Mouse (Mus musculus) layer of hippocampus, adult 9-10 months (tissue): ENCODE measurements around the gene Usp25.

Experiments
- DNase-seq: peaks from one replicate; pipeline ENCODE4 v3.0.0; 2022; ENCODE audit warnings: low spot score

The Usp25 gene

DNA sequence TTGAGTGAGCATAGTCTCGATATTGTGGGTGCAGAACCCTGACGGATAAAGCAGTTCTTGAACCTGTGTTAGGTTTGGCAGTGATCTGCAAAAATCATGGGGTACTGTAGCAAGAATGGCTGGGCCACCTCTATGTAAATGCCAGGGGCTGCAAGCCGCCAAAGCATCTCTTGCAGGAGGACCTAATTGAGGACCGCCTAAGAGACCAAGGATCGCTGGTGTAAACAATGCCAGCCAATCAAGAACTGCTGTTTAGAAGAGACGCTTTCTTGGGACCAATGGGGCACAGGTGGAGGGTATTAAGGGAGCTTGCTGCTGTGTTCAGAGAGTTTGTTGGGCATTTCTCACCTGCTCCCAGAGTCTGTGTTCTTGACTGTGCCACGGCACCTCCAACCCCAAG, 127.1 kb downstream of the Usp25 start:
- DNase-seq, result no peak

DNA sequence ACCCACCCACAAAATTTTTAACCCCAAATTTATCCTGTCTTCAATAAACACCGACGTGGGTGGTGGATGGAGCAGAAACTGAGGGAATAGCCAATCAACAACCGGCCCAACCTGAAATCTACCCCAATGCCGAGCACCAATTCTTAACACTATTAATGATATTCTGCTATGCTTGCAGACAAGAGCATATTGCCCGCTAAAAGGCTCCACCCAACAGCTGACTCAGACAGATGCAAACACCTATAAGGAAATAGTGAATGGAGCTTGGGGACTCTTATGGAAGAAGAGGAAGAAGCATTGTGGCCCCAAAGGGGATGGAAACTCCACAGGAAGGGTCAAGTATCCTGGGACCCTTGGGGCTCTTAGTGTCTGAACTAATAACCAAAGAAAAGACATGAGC, 133.3 kb downstream of the Usp25 start:
- no peak for DNase-seq

DNA sequence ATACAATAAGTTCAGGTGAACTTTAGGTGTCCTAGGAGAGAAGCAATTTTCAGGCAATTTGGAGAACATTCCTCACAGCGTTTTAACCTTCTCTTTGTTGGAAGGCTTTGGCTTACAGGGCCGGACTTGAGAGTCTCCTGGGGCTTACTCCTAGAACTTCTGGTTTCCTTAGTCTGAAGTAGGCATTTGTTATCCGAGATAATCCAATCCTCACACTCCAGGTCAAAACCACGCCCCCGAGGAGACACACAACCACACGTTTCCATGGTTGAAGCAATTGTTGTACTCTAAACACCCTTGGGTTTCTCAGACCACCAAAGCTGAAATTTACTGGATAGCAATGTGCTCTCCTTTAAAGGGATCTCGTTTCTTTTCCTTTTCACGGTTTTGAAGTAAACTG, 136.8 kb downstream of the Usp25 start:
- no peak for DNase-seq

DNA sequence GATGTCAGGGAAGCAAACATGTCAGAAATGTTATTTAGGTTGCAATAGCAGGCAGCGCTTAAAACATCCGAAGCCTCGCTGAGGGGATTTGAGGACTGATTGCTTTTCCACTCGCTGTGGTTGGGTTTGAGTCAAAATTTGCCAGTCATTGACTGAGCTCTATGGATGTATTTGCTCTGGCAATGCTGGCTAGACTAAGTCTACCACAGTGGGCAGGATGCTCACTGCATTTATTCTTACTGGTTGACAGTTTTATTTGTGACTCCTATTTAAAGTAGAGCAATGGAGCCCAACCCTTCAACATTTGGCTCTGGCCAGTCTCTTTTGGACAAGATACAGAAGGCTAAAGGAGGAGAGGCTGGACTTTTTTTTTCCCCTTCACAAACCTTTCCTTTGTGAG, 137.4 kb downstream of the Usp25 start:
- DNase-seq, result no peak

DNA sequence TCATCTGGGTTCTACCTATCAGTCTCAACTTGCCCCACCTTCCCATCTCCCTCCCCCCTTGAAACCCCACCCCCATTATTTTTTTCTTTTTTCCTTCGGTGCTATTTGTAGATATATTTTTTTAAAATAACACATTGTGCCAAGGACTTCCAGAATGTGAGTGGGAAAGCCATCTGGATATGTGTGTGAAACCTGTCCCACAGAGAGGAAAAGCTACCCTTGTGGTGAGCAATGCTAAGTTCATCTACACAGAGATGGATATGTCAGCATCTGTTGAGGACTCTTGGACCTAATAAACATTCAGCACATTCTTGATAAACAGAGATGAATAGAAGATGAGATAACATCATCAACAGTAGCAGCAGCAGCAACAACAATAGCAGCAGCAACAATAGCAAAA, 138.8 kb downstream of the Usp25 start:
- DNase-seq, result peak; percentile 77

DNA sequence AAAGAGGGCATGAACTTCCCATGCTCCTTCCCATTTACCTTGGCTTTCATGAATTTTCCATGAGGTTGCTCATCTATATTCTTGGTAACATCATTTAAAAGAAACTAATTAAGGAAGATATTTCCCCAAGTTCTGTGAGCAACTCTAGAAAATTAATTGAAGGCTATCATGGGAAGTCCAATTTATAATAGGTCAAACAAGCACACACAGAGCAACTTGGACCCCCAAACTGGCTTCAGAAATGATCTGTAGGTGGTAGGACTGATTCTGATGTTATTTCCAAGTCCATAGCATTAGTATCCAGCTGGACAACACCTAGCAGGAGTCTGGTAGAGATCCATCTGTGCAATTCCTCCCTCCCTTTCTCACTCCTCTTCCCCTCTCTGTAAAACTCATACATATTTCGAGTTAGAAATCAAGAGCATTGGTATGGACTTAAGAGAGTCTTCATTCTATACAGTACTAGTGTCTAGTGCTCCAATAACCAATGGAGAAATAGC, 139.8 kb downstream of the Usp25 start:
- DNase-seq, result no peak

DNA sequence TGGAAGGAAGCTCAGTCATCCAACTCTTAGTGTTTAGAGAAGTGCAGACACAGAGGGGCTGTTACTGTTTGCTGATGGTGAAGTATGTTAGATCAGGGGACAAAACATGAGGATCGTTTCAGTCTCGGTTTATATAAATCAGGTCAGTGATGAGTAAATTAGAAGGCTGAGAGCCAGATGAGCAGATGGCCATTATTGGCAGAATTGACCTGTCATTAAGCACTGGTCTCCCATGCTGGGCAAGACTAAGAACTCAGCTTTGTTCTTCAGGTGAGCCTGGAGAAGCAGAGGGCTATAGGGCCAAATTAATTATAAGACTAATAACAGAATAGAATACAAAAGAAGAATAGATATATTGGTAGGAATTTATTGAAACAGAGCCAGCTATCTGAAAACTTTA, 140.3 kb downstream of the Usp25 start:
- no peak for DNase-seq

DNA sequence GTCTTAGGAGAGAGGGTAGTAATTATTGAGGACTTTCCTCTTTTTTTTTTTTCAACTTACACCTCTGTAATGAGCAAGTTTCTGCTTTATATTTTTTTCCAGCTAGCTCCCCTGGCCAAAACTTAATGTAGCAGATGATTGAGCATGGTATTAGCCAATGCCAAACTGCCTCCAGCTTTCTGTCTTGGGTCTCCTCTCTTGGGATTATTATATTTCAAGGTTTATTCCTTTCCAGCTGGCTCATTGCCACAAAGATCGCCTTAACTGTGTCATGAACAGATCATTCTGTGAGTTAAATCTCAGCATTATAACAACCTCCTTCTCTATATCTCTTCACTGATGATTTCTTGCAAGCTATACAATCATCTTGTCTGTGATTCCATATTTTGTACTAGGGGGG, 141.3 kb downstream of the Usp25 start:
- no peak for DNase-seq
